Mouse (Mus musculus): ENCODE data around the gene Exd1.

DNA sequence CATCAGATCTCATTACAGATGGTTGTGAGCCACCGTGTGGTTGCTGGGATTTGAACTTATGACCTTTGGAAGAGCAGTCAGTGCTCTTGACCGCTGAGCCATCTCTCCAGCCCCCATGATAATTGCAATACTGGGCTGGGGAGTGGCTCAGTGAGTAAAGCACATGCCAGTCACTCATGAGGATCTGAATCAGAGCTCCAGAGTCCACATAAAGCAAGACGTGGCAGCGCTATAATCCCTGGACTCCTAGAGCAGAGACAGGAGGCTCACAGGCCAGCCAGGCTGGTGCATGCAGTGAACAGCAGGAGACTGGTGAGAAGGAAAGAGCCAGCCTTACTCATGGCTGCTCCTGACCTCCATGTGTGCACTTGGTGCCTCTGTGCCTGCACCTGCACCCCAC lies 22.0 kb downstream of the Exd1 start:
- TF ChIP-seq CTCF (IDR thresholded peaks at IDR 0.05; ENCODE audit: borderline replicate concordance, control insufficient read depth, extremely low read depth, insufficient read depth, low read length, poor library complexity): no peak
- TF ChIP-seq POLR2A (IDR thresholded peaks at IDR 0.05; ENCODE audit: control insufficient read depth, extremely low read depth, insufficient read depth, low read length, poor library complexity): no peak

All from thymus, adult 2 months (tissue).